Mouse (Mus musculus) C2C12 (cell line): ENCODE measurements around the gene Cd36.

ENCODE experiments used
- CEBPB ChIP-seq: IDR thresholded peaks from one replicate; pipeline ENCODE4 v1.6.1; 2011; ENCODE audit warnings: low read depth, mild to moderate bottlenecking, control low read depth, moderate library complexity
- CTCF ChIP-seq: IDR thresholded peaks from one replicate; pipeline ENCODE4 v1.5.1; 2011; ENCODE audit not compliant: control insufficient read depth, insufficient read depth, insufficient read length
- FOSL1 ChIP-seq: IDR thresholded peaks from one replicate; pipeline ENCODE4 v1.8.0; 2011; ENCODE audit warnings: mild to moderate bottlenecking, low read length; ENCODE audit not compliant: poor library complexity, insufficient read depth, severe bottlenecking
- MAX ChIP-seq: IDR thresholded peaks from one replicate; pipeline ENCODE4 v1.6.1; 2011; ENCODE audit warnings: mild to moderate bottlenecking, control low read depth
- MYOD1 ChIP-seq: IDR thresholded peaks from one replicate; pipeline ENCODE4 v1.6.1; 2011; ENCODE audit warnings: low read depth; ENCODE audit not compliant: control insufficient read depth, insufficient read length
- MYOG ChIP-seq: IDR thresholded peaks from one replicate; pipeline ENCODE4 v1.6.1; 2011; ENCODE audit not compliant: control insufficient read depth, insufficient read length; ENCODE audit errors: extremely low read depth
- USF1 ChIP-seq: IDR thresholded peaks from one replicate; pipeline ENCODE4 v1.6.1; 2011; ENCODE audit warnings: low read depth, mild to moderate bottlenecking, control low read depth, moderate library complexity

DNA sequence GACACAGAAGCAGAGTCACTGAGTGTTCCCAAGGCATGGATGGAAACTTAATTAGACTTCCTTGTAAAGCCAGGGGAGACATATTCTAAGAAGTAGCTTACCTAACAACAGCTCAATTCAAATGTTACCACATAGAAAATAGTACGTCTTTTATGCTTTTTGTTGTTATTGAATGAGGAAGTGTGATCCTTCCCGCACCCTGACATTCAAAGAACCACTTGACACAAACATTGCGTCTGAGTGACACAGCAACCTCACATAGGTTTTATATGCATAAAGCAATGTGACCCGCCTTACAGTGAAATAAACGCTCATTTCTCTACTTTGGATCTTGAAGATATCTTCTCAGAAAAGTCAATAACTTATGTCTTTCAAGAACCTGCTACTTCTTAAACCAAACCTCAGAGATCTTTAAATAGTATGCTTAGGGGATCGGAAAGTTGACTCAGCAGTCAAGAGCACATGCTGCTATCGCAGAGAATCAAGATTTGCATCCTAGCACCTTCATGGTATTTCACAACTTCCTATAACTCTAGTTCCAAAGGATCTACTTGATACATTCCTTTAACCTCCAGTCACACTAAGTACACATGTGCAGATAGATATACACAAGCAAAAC, 46.4 kb downstream of the Cd36 start:
- TF ChIP-seq CTCF (no peak), USF1 (no peak), CEBPB (no peak), MAX (no peak), MYOD1 (no peak), MYOG (no peak), FOSL1 (no peak)
